Mouse (Mus musculus): ENCODE data around the gene Ip6k1. TPM values are rescaled to one million over a fixed set of nuclear protein-coding genes. Genes with fewer than 3 reads are reported as not detected.

The Ip6k1 gene
- total and polyA plus RNA-seq, 3 experiments, result 31.8 to 59.1 (median 37.2) TPM

- H3K27me3 ChIP-seq (ENCODE audit: control insufficient read depth in 1 of 2, insufficient read depth in 2 of 2, low read length in 2 of 2), result no peaks in the 10 kb centered on the region
- no peak overlapping the region for H3K4me3 ChIP-seq (ENCODE audit: control insufficient read depth in 1 of 2, insufficient read depth in 1 of 2, low read depth in 2 of 2, low read length in 2 of 2)
- peaks cover 0 to 10% of the 10 kb centered on the region in 2 experiments; a peak in 1 of 4 replicates for H3K4me1 ChIP-seq (ENCODE audit: control insufficient read depth in 1 of 2, insufficient read depth in 2 of 2, low read length in 2 of 2)
- H3K36me3 ChIP-seq (ENCODE audit: control insufficient read depth in 1 of 2, insufficient read depth in 2 of 2, low read length in 2 of 2), result peaks cover 0 to 4% of the 10 kb centered on the region in 2 experiments; a peak in 2 of 4 replicates
- no peak overlapping the region for H3K27ac ChIP-seq (ENCODE audit: control insufficient read depth, low read depth, low read length)
- no peak overlapping the region for H3K9ac ChIP-seq (ENCODE audit: control insufficient read depth, low read depth, low read length, poor library complexity, severe bottlenecking)
- TF ChIP-seq KAT2A (conservative IDR thresholded peaks at IDR 0.05; ENCODE audit: low read depth, low read length) (no peak), POLR2A (IDR thresholded peaks at IDR 0.05; ENCODE audit: control insufficient read depth in 1 of 2, insufficient read depth in 1 of 2, low read depth in 1 of 2, low read length in 2 of 2, poor library complexity in 1 of 2) (no peak), CHD2 (IDR thresholded peaks at IDR 0.05; ENCODE audit: low read length) (no peak), MYC (IDR thresholded peaks at IDR 0.05; ENCODE audit: low read depth, low read length) (no peak), MAZ (IDR thresholded peaks at IDR 0.05; ENCODE audit: low read depth, low read length) (no peak)
- H3K79me2 ChIP-seq (ENCODE audit: control insufficient read depth, insufficient read depth, low read length, poor library complexity), result no peaks in the 10 kb centered on the region
- no peaks in the 10 kb centered on the region for H3K9me3 ChIP-seq (replicated peaks; ENCODE audit: insufficient read depth, low read length)
- DNase-seq (ENCODE audit: low read depth, low spot score), result no peak
Observed at GRCm38 (mm10) chr9:107995513-107995912, 6.8 kb upstream of the Ip6k1 start.

- TF ChIP-seq MYC (IDR thresholded peaks at IDR 0.05; ENCODE audit: low read depth, low read length), result no peak
- TF ChIP-seq ZKSCAN1 (IDR thresholded peaks at IDR 0.05; ENCODE audit: low read depth, low read length), result no peak
- no peak for TF ChIP-seq MXI1 (IDR thresholded peaks at IDR 0.05; ENCODE audit: low read depth, low read length)
- Histone ChIP-seq H3K36me3 (ENCODE audit: control insufficient read depth in 1 of 2, insufficient read depth in 2 of 2, low read length in 2 of 2) (peaks cover 0 to 4% of the 10 kb centered on the region in 2 experiments; a peak in 2 of 4 replicates), H3K4me3 (ENCODE audit: control insufficient read depth in 1 of 2, insufficient read depth in 1 of 2, low read depth in 2 of 2, low read length in 2 of 2) (no peak within 1 kb of the TSS), H3K9me3 (replicated peaks; ENCODE audit: insufficient read depth, low read length) (no peaks in the 10 kb centered on the region), H3K4me1 (ENCODE audit: control insufficient read depth in 1 of 2, insufficient read depth in 2 of 2, low read length in 2 of 2) (peaks cover 0 to 10% of the 10 kb centered on the region in 2 experiments; a peak in 1 of 4 replicates), H3K79me2 (ENCODE audit: control insufficient read depth, insufficient read depth, low read length, poor library complexity) (no peaks in the 10 kb centered on the region), H3K27me3 (ENCODE audit: control insufficient read depth in 1 of 2, insufficient read depth in 2 of 2, low read length in 2 of 2) (no peaks in the 10 kb centered on the region), H3K27ac (ENCODE audit: control insufficient read depth, low read depth, low read length) (no peak within 1 kb of the TSS), H3K9ac (ENCODE audit: control insufficient read depth, low read depth, low read length, poor library complexity, severe bottlenecking) (no peak within 1 kb of the TSS)
- no peak for DNase-seq (ENCODE audit: low read depth, low spot score)
Observed at GRCm38 (mm10) chr9:107996049-107996448, 6.3 kb upstream of the Ip6k1 start, which contains the start of gene Gm20662. Gene Gm20662, plus strand, starts transcription at chr9:107996349.

GRCm38 (mm10) chr9:108002778-108003530 is 653 bp downstream of the Ip6k1 start:
- H3K9ac ChIP-seq (ENCODE audit: control insufficient read depth, low read depth, low read length, poor library complexity, severe bottlenecking), result peak overlapping the region; percentile 91
- peaks cover 43% of the 10 kb centered on the region for H3K79me2 ChIP-seq (ENCODE audit: control insufficient read depth, insufficient read depth, low read length, poor library complexity)
- H3K4me1 ChIP-seq (ENCODE audit: control insufficient read depth in 1 of 2, insufficient read depth in 2 of 2, low read length in 2 of 2), result peaks cover 6 to 13% of the 10 kb centered on the region in 2 experiments
- peak overlapping the region; percentile 86 to 93 for H3K4me3 ChIP-seq (ENCODE audit: control insufficient read depth in 1 of 2, insufficient read depth in 1 of 2, low read depth in 2 of 2, low read length in 2 of 2)
- H3K27me3 ChIP-seq (ENCODE audit: control insufficient read depth in 1 of 2, insufficient read depth in 2 of 2, low read length in 2 of 2), result no peaks in the 10 kb centered on the region
- H3K9me3 ChIP-seq (replicated peaks; ENCODE audit: insufficient read depth, low read length), result no peaks in the 10 kb centered on the region
- H3K36me3 ChIP-seq (ENCODE audit: control insufficient read depth in 1 of 2, insufficient read depth in 2 of 2, low read length in 2 of 2), result peaks cover 0 to 17% of the 10 kb centered on the region in 2 experiments; a peak in 3 of 4 replicates
- H3K27ac ChIP-seq (ENCODE audit: control insufficient read depth, low read depth, low read length), result peak overlapping the region; percentile 65
- peak; percentile 68 for DNase-seq (ENCODE audit: low read depth, low spot score)
- TF ChIP-seq CHD2 (IDR thresholded peaks at IDR 0.05; ENCODE audit: low read length) (no peak), GABPA (IDR thresholded peaks at IDR 0.05; ENCODE audit: low read depth, low read length) (no peak), MYB (IDR thresholded peaks at IDR 0.05; ENCODE audit: low read depth, low read length) (no peak), CHD1 (IDR thresholded peaks at IDR 0.05; ENCODE audit: low read depth, low read length) (0 out of 2 replicates have a peak, but pooled peaks have one; percentile 85), KAT2A (conservative IDR thresholded peaks at IDR 0.05; ENCODE audit: low read depth, low read length) (no peak), JUND (IDR thresholded peaks at IDR 0.05; ENCODE audit: low read depth, low read length) (no peak), RCOR1 (IDR thresholded peaks at IDR 0.05; ENCODE audit: low read depth, low read length) (no peak; the same call in 1 of the 2 replicates), MAX (IDR thresholded peaks at IDR 0.05; ENCODE audit: low read length) (peak; percentile 15; the same call in 1 of the 2 replicates), MYC (IDR thresholded peaks at IDR 0.05; ENCODE audit: low read depth, low read length) (no peak), CTCF (IDR thresholded peaks at IDR 0.05 in 2 of 3, conservative IDR thresholded peaks at IDR 0.05 in 1 of 3; ENCODE audit: control insufficient read depth in 1 of 3, insufficient read depth in 1 of 3, low read depth in 2 of 3, low read length in 3 of 3, poor library complexity in 1 of 3, severe bottlenecking in 1 of 3) (no peak), GATA1 (IDR thresholded peaks at IDR 0.05; ENCODE audit: low read depth, low read length) (no peak), HCFC1 (IDR thresholded peaks at IDR 0.05; ENCODE audit: low read depth, low read length) (peak; percentile 50), RAD21 (IDR thresholded peaks at IDR 0.05; ENCODE audit: low read depth, low read length) (no peak), ELF1 (IDR thresholded peaks at IDR 0.05; ENCODE audit: low read depth, low read length) (no peak), TCF12 (IDR thresholded peaks at IDR 0.05; ENCODE audit: low read depth, low read length) (no peak), ETS1 (IDR thresholded peaks at IDR 0.05; ENCODE audit: low read depth, low read length) (no peak), POLR2AphosphoS2 (IDR thresholded peaks at IDR 0.05; ENCODE audit: low read length) (no peak), E2F4 (IDR thresholded peaks at IDR 0.05; ENCODE audit: borderline replicate concordance, low read depth, low read length) (no peak), POLR2AphosphoS5 (IDR thresholded peaks at IDR 0.05; ENCODE audit: borderline replicate concordance, low read depth, low read length) (no peak), SIN3A (IDR thresholded peaks at IDR 0.05; ENCODE audit: low read length) (peak; percentile 32; the same call in 1 of the 2 replicates), ZMIZ1 (IDR thresholded peaks at IDR 0.05; ENCODE audit: low read depth, low read length) (0 out of 2 replicates have a peak, but pooled peaks have one; percentile 39)

Measured in MEL (cell line).